Mouse (Mus musculus): ENCODE data around the gene Ubl3.

GRCm38 (mm10) chr5:148588987-148589386, 36.4 kb upstream of the Ubl3 start:
- TF ChIP-seq POLR2A (IDR thresholded peaks at IDR 0.05; ENCODE audit: low read depth, low read length) (no peak), CTCF (IDR thresholded peaks at IDR 0.05; ENCODE audit: borderline replicate concordance, insufficient read depth, low read length) (no peak)

Measured in embryonic fibroblast, embryonic 13.5 days (primary cell).